Mouse (Mus musculus) lung, adult 18-20 months (tissue): ENCODE measurements around the gene Gm10663.

ENCODE experiments used
- DNase-seq, 2 experiments: peaks; one replicate each; pipeline ENCODE4 v3.0.0; 2022; ENCODE audit warnings: mixed read lengths in 2 of 2

Gm10663 gene

GRCm38 (mm10) chr8:65074733-65075132 is at the start of gene Gm10663:
TSS of gene Gm10663 (plus strand) at chr8:65075033.
- DNase-seq, result no peak

GRCm38 (mm10) chr8:65028959-65029686 is 45.7 kb upstream of the Gm10663 start:
- no peak for DNase-seq

DNA sequence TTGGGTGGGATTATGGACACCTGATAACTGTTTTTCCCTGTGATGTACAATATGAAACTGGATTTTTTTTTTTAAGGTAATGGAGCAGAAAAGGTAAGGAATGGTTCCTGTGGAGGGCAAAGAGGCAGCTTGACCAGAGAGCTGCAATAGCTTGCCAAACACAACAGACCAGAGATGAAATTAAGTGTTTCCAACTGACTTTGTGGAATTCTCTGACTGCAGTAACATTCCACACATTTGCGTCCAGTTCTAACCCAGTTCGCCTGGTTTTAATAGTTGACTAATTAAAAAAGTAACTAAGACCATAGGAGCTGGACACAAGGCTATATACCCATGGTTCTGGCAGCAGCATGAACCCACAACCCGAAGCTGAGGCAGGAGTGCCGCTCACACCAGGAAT is 45.1 kb upstream of the Gm10663 start:
- DNase-seq, result no peak

DNA sequence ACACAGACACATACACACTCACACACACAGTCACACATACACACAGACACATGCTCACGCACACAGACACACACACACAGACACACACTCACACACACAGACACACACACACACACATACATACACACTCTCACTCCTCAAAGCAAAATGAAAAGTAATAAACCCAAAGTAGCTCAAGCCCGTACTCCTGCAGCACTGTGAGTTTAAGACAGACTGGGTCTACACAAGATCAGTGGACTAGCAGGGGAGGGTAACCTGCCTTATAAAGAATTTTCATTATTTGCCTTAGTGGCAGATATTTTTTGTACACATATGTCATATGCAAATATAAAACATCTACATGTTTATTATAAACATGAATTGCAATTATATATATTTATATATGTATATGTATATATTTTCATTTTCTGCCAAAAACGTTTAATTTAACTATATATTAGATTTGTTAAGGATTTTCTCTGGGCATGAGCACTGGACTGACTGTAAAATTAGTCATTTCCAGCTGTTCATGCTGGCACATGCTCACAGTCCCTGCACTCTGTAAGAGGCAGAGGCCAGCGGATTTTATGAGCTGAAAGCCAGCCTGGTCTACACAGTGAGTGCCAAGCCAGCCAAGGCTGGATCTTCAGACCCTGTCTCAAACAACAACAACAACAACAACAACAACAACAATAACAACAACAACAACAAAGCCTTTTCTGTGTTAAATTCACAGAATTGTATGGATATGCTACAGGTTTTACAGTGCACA is 43.9 kb upstream of the Gm10663 start:
- DNase-seq, result no peak

DNA sequence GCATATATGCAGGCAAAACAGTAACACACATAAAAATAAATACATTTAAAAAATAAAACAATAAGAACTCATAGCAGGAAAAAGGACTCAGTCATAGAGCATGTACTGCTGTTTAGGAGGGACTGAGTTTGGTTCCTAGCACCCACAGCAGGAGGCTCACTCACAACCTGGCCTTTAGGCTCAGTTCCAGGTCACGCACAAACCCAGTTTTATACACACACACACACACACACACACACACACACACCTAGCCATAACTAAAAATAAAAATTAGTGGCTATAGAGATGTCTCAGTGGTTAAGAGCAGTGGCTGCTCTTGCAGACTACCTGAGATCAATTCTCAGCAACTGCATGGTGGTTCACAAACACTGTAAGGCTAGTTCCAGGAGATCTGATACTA is 42.7 kb upstream of the Gm10663 start:
- DNase-seq, result no peak

DNA sequence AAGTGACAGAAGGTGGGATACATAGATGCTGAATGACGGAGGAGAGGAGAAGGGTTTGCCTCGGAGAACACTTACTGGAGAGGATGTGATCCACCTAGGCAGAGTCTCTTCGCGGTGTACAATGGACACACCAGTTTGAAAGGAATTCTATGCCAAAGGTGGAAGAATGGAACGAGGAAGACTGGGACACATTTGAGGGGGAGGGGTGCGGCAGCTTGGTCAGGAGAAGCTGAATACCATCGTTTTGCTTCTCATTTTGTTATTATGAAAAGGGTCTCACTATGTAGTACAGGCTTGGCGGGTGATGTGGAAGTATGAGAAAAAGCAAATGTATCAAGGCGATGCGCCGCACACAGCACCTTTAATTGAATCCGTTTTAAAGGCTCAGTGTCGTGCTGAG is 41.8 kb upstream of the Gm10663 start:
- DNase-seq, result no peak

DNA sequence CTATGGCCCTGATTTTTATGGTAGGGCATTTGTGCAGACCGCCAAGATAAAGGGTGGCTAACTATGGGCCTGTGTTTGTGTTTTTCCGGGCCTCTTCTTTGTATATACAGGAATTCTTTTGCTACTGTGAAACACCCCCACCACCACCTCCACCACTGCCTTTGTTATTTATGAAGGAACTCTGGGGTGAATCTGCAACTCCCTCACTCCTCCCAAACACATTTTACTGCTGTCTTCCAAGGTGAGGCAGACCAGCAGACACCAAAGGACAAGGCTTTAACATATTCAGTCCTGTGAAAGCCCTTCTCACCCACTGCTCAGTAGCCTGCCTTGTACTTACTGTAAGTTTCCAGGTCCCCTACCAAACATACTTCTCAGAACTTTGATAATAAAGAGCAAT is 40.7 kb upstream of the Gm10663 start:
- DNase-seq, result no peak

DNA sequence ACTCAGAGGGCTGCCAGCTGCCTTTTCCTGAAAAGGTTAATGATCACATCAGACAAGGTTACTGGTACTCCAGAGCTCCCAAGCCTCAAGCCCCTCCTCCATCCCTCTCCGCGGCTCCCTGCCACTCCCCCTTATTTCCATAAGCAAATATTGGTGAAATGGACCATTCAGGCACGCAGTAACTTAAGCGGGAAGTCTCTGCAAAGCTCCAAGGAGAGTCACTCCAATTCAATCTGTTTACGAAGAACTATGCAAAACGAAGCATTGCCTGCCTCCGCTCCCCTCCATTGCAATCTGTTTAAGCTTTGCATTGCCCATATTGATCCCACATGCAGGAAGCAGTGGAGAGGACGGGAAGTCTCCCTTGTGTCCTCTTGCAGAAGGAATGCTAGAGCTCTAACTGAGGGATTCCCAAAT is 37.7 kb upstream of the Gm10663 start, which contains the start of gene Apela:
Apela (minus strand) TSS at position 220 of the 417 bp plus-strand sequence.
- peak; percentile 43 to 61 for DNase-seq

DNA sequence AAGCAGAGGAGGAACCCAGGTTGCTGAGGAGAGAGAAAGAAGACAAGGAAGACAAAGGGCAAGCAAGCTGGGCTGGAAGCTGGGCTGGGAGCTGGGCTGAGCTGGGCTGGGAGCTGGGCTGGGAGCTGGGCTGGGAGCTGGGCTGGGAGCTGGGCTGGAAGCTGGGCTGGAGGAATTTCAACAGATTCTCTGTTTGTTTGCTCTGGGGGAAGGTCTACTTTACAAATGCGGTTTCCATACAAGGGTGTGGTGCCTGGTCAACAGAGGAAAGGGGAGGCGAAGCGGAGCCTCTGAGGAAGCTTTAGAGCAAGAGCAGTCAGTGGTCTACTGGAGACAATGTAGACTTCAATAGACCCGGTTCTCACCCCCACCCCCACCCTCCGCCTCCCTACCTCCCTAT is 28.3 kb upstream of the Gm10663 start:
- DNase-seq, result peak; percentile 3 to 5

DNA sequence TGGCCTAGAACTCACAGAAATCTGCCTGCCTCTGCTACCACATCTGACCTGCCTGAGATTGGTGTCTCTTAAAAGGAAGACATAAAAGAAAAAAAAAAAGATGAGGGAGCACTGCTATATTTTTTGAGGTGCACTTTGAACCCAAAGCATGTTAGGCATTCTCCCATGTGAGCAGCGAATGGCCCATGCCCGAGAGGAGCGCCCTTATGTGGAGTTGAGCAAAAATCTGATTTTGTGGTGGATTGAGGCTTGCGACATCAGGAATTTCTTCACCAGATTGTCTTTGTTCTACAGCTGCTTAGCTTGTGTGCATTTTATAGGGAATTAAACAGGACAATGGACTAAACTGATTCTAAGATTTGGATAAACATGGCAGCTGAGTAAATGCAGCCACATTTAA is 27.6 kb upstream of the Gm10663 start:
- peak in 1 of 2 experiments; percentile 4 for DNase-seq

DNA sequence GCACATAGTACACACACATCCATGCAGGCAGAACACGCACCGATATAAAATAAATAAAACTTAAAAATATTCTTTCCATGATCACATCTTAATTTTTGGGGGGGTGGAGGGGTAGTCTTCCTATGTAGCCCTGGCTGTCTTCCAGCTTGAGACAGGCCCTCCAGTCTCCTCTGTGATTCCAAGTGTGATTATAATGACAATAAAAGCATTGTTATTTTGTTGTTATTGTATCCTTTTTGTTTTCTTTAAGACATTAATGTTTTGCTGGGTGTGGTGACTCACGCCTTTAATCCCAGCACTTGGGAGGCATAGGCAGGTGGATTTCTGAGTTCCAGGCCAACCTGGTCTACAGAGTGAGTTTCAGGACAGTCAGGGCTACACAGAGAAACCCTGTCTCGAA is 27.0 kb upstream of the Gm10663 start:
- no peak for DNase-seq

- no peak for DNase-seq
Observed at GRCm38 (mm10) chr8:65053554-65053953, 21.3 kb upstream of the Gm10663 start.

GRCm38 (mm10) chr8:65053968-65054367 is 20.9 kb upstream of the Gm10663 start:
- no peak for DNase-seq

DNA sequence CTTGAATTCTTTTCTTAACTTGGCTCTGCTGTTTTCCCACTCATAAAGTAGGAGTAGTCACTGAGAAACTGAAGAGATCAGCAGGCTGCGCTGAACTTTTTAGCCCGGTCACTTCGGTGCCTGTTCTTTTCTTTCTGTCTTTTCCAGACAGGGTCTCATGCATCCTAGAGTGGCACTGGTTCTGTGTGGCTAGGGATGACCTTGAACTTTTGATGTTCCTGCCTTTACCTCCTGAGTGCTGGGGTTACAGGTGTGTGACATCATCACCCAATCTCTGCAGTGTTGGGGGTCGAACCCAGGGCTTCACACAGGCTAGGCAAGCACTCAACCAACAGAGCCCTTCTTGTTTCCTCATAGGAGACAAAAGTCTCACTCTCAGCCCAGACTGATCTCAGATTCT is 18.1 kb upstream of the Gm10663 start:
- no peak for DNase-seq

GRCm38 (mm10) chr8:65062195-65062594 is 12.6 kb upstream of the Gm10663 start:
- no peak for DNase-seq

DNA sequence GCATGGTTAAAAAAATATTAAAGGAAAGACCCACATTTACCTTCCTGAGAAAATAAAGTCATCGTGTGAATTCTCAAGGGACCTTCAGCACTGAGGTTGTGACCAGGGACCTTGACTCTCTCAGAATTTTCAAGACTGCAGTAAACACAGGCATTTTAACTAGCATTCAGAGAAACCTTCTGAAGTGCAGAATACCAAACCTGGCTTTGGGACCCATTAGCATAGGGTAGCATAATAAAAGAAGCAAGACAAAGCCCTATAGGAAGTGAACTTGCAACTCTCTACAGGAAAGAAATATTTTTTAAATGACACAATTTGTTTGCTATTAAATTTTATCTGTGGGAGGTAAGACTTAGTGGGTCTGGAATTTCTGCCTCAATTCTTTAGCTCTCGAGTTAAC is 10.8 kb upstream of the Gm10663 start:
- no peak for DNase-seq

- no peak for DNase-seq
Observed at GRCm38 (mm10) chr8:65065622-65066021, 9.2 kb upstream of the Gm10663 start.

- no peak for DNase-seq
Observed at GRCm38 (mm10) chr8:65067031-65067430, 7.8 kb upstream of the Gm10663 start.

DNA sequence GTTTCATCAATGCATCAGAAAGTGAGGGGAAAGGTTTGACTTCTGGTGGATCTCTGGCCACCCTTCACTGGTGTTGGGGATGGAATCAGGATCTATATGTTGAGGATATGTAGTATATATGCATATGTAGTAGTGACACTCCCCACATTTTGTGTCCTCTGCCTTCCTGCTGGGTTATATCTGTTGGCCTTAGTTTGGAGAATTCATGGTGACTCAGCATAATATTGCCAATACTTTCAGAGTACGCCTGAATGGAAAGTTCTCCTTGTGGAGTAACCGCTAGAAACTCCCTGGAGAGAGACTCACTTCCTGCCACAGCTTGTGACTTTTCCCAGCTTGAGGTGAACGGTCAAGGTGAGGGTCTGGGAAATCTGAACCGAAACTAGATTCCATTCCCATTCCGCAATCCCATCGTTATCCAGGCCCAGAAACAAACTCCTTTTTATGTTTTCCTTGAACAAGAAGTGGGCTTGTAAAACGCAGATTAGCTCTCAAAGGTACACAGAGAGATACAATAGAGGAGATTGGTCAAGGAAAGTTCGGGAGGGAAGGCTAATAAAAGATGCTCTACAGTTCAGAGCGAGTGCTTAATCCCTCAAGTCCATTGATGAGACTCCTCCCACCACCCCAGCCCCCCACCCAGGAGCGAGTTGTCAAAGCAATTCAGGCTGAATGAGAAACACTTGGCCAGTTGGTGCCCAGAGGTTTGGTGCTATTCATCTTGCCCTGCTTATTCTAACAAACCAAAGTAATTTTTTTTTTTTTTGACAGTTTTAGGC is 7.0 kb upstream of the Gm10663 start:
- DNase-seq, result peak in 1 of 2 experiments; percentile 3

DNA sequence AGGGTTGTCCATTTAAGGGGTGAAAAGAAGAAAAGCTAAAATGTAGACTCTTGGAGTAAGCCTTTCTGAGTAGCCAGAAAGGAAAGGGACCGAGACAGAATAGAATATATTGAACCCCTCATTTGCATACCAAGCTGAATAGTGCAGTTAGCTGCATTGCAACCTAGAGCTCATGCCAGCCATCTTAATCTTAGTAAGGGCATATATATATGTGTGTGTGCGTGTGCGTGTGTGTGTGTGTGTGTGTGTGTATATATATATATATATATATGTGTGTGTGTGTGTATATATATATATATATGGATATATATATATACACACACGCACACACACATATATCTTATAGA is 6.4 kb upstream of the Gm10663 start:
- DNase-seq, result no peak

GRCm38 (mm10) chr8:65070996-65071395 is 3.8 kb upstream of the Gm10663 start:
- DNase-seq, result no peak

- no peak for DNase-seq
Observed at GRCm38 (mm10) chr8:65080731-65081130, 5.9 kb downstream of the Gm10663 start.

DNA sequence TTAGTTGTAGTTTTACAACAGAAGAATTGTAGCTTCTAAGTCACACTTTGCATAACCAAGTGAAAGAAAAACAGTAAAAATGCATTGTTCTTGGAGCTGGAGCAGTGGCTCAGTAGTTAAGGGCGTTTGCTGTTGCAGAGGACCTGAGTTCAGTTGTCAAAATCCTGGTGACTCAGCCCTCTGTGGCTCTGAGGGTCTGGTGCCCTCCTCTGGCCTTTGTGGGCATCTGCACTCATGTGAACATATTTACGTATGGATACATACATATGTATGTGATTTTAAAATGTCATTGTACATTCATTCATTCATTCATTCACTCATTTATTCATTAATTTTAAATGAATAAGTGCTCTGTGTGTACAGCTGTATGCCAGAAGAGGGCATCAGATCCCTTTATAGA is 10.8 kb downstream of the Gm10663 start:
- DNase-seq, result no peak

DNA sequence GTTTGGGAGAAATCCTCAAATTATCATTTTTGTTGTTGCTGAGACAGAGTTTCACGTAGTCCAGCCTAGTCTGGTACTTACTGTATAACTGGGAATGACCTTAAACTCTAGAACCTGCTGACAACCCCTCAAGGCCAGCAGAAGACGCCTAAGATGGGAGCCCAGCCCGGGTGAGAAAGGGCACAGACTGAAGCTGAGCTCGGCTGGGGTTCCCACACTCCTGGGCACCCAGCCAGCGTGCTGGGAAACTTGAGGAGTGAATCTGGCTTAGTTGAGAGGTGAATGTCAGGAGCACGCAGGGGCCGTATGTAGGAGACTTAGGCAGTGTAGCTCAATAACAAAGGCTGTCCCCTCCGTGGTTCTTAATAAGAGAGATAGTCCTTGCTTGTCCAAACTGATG is 12.9 kb downstream of the Gm10663 start:
- no peak for DNase-seq
